Mouse (Mus musculus) gastrocnemius, postnatal 14 days (tissue): ENCODE measurements around the gene Ubac1. TPM values are rescaled to one million over a fixed set of nuclear protein-coding genes. Genes with fewer than 3 reads are reported as not detected.

Experiments used
- DNase-seq: peaks from one replicate; pipeline ENCODE4 v3.0.0; 2021; ENCODE audit warnings: mixed read lengths
- intact Hi-C: fragments of 180-260 bp; cut with DNase I; formaldehyde crosslinking; loops from one replicate; pipeline ENCODE4 v1.15.1; 2025; ENCODE audit warnings: low total_unique reads
- total RNA-seq, 2 experiments: library from RNA; stranded (reverse); gene quantifications; 2 replicates each; pipeline ENCODE4 v1.2.3; 2021

Gene Ubac1
- total RNA-seq, 2 experiments from 2014 or later = 187 to 194 TPM

- no peak for DNase-seq
- intact Hi-C loops = loop anchor here (10.0 kb wide), 1 partner anchor 240 kb away; no protein-coding TSS in a partner anchor
Observed at GRCm38 (mm10) chr2:26034344-26035050, 12.9 kb upstream of the Ubac1 start.

DNA sequence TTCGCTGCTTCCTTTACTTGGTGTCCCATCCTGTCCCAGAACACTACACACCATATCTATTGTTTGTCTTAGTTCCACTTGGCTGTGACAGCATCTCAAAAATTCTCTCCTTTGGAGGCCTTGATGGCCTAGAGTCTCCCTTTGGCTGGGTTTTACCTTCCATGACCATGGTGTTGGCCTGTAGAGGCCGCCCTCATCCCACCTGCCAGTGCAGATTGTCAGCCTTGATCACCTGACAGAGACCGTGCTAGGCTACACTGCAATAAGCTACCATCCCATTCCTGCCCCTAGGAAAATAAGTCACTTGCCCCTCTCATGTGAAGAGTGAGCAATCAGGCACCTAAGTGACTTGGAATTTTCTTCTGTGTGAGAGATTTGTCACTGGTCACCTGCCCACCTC, 8.7 kb upstream of the Ubac1 start:
- intact Hi-C loops = loop anchor here (10.0 kb wide), 1 partner anchor 245 kb away; no protein-coding TSS in a partner anchor
- DNase-seq = no peak

GRCm38 (mm10) chr2:26024138-26025075, 2.9 kb upstream of the Ubac1 start:
- intact Hi-C loops = loop anchor here (2.0 kb wide), 1 partner anchor 118 kb away; no protein-coding TSS in a partner anchor
- no peak for DNase-seq

DNA sequence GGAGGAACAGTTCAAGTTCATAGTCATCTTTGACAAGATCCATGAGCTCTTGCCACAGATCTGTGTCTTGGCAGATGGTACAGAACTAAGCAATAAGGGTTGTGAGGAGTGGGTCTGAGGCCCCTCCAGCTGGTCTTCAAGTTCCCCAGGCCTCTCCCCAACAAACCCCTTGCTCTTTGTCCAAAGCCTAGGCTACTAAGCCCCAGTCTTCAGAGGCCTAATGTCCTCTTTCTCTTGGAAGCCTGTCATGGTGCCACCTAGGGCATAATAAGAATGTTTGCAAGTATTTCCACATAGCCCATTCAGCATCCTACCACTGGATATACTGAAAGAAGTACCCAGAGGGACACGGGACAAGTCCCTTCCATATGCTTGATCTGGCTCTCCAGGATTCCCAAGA, 1.1 kb upstream of the Ubac1 start:
- intact Hi-C loops = no loop called here
- no peak for DNase-seq

- DNase-seq = no peak
- intact Hi-C loops = no loop called here
Observed at GRCm38 (mm10) chr2:26022258-26022565, 665 bp upstream of the Ubac1 start.

DNA sequence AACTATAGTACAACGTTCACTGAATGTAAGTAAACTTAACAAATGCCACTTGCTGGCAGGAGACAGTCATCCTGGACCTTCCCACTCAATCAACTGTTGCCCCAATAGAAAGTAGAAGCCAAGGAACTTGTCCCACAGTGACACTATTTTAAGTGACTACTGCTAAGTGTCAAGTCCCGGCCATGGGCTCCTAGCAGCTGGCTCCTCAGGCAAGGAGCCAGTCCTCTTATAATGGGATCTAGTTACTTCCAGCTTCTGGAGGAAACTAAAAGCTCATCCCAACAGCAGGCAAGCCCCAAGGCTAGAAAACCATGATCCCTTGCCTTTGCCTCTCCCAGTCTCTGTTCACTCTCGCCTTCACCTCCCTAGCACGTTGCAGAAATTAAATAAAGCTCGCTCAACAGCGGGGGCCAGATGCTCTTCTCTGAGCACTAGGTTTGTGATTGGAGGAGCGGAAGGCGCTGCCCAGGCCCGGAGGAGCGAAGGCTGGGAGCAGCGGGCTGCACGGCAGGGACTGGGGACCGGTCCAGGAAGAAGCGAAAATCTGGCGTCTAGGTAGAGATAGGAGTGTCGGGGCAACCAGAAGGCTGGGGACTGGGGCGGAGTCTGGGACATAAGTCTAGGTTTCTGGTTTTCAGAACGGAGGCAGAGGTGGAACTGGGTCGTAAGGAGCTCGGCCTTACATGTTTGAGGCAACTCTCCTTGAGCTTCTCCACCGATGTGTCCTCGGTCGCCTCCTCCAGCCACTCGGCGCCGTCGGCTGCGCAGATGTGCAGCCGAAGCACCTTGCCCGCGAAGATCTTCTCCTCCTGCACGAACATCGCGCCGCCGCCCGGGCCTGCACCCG, 610 bp downstream of the Ubac1 start:
- intact Hi-C loops = no loop called here
- DNase-seq = peak; percentile 53

GRCm38 (mm10) chr2:26019923-26020322, 1.6 kb downstream of the Ubac1 start:
- no peak for DNase-seq
- intact Hi-C loops = no loop called here

DNA sequence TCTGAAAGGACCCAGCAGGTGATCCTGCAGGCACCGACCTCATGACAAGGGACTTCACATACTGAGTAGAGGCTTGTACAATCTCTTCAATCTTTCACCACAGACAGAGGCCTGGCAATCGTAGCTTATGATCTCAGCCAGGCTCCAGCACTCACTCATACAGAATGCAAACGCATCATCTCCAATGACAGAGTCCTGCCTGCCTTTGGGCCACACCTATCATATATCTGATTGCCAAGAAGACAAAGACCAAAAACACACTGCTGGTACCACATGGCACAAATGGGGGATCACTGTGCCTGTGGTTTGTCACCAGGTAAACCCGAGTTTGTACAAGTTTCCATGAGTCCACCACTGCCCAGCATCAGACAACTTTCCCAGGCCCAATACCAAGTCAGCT, 4.2 kb downstream of the Ubac1 start:
- DNase-seq = no peak
- intact Hi-C loops = no loop called here

DNA sequence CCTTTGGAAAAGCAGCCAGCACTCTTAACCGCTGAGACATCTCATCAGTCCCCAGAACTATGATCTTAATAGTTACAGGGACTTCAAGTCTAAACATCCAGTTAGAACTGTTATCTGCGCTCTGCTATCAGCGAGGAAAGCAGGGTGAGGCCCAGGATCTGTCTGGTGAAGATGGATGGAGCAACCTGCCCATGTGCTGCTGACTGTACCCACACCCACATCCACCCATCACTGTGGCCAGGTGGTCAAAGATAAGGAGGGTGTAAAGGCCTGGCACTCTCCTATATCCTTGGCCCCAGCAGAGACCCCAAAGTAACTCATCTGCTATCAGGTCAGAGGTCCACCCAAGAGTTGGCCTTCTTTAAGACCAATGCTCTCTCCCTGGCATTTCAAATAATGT, 7.9 kb downstream of the Ubac1 start:
- intact Hi-C loops = no loop called here
- no peak for DNase-seq

- intact Hi-C loops = no loop called here
- no peak for DNase-seq
Observed at GRCm38 (mm10) chr2:26011420-26011819, 10.1 kb downstream of the Ubac1 start.

- intact Hi-C loops = no loop called here
- no peak for DNase-seq
Observed at GRCm38 (mm10) chr2:26002001-26002400, 19.5 kb downstream of the Ubac1 start.

DNA sequence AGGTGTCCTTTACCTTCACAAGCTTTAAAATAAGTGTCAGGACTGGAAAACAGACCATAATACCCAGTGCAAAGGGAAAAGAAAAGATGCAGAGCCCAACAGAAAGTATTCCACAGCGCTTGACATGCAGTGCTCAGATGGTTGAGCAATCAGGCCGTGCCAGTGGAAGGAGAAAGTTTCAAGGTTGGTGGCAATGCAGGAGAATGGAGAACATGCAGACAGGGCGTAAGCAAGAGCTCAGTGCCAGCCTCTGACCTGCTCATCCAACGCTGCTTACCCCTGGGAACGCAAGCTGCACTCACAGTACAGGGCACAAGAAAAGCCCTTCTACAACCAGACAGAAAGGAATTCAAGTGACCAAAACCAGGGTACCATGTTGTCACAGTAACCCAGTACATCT, 20.4 kb downstream of the Ubac1 start:
- intact Hi-C loops = no loop called here
- no peak for DNase-seq

- intact Hi-C loops = no loop called here
Observed at GRCm38 (mm10) chr2:25997716-25998115, 23.8 kb downstream of the Ubac1 start.

DNA sequence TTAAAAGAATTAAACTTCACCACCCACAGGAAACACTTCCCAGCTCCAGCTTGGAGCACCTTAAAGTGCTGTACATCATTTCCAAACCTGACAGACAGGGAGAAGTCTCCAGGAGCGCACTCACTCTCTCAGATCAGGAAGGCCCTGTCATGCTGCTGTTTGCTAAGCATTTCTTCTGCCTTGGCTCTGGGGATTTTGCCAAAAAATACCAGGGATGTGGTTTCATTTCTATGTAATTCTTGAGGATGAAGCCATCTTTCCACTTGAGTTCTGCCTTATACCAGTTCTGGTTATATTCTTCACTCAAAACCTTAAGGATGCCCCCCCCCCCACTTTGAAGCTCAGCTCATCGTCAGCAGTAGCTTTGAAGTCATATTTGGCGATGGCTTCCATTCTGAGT, 26.8 kb downstream of the Ubac1 start:
- intact Hi-C loops = no loop called here
- DNase-seq = no peak

More at GRCm38 (mm10) chr2:25997716-25998115, 23.8 kb downstream of the Ubac1 start:
- DNase-seq = no peak

GRCm38 (mm10) chr2:25992285-25992684, 29.3 kb downstream of the Ubac1 start:
- intact Hi-C loops = no loop called here
- DNase-seq = no peak

GRCm38 (mm10) chr2:25989651-25990050, 31.9 kb downstream of the Ubac1 start:
- intact Hi-C loops = no loop called here
- no peak for DNase-seq

- intact Hi-C loops = no loop called here
- DNase-seq = no peak
Observed at GRCm38 (mm10) chr2:25987817-25988216, 33.7 kb downstream of the Ubac1 start.

DNA sequence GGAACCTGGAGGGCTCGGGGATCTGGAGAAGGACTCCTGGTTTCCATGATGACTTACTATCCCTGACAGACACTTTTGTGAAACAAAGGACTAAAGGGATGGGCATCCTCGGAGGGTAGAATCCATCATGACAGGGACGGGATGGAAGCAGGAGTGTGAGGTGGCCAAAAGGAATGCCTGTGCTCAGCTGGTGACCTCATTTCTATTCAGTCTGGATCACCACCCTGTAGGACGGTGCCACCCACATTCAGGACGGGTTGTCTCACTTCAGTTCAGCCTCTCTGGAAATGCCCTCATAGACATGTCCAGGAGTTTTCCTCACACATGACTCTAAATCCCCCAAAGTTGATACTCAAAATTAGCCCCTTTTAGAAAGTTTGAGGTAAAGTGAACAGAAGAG, 34.9 kb downstream of the Ubac1 start:
- intact Hi-C loops = no loop called here
- no peak for DNase-seq

DNA sequence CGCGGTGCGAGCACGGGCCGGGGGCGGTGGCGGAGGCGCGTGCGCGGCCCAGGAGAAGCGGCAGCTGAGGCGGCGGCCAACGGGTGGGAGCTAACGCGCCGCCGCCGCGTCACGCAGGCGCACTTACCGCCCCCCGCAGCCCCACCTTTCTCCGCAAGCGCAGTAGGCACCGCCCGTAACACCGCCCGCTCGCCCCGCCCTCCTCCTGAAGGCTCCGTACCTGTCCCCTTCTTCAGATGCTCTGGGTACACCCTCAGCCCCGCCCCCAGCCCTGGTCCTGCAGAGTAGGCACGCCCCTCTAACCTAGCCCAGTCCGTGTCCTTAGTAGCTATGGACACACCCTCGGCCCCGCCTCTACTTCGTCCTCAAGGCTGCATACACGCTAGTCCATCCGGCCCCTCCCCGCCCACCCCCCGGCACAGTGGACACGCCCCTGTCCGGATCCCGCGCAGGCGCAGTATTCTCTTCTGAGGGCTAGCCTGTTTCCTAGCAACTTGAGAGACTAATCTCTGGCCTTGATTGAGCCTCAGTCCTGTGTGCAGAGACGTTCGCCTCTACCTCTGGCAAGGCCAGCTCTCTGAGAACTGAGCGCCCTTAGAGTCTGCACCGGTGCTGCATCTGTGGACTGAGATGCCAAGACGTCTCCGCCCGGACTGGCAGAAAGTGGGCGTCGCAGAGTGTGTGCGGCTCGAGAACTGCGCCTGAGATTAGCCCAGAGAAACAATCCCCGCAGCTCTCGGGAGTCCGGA, 38.2 kb downstream of the Ubac1 start, which contains the start of gene Camsap1:
Camsap1 (minus strand) TSS at position 124 of the 749 bp plus-strand sequence.
- intact Hi-C loops = no loop called here
- peak; percentile 100 for DNase-seq
